Mouse (Mus musculus) liver, embryonic 14.5 days (tissue): ENCODE data around the gene Ttc17. TPM values are rescaled to one million over a fixed set of nuclear protein-coding genes. Genes with fewer than 3 reads are reported as not detected.
"Not testable (repeated sequence)": the region's sequence is repeated elsewhere in the genome, so short reads cannot be mapped to it uniquely, and the experiment has no call there.

Experiments used
- ATAC-seq: fragments of 200-750 bp; cut with Nextera tagmentation; 2 replicates; pipeline ENCODE4 v1.8.0; 2017; ENCODE audit warnings: moderate number of reproducible peaks, mild to moderate bottlenecking, moderate library complexity; ENCODE audit not compliant: insufficient read depth
- DNase-seq, 3 experiments: peaks; one replicate each; pipeline ENCODE4 v3.0.0-alpha.2; 2012 to 2013; ENCODE audit warnings: low read depth in 3 of 3, low spot score in 3 of 3
- H3K27ac ChIP-seq: fragments of 300-500 bp; sonication (generic); 2 replicates; pipeline ENCODE4 v1.5.1; 2014; ENCODE audit warnings: moderate library complexity, mild to moderate bottlenecking, control low read depth, inconsistent platforms
- H3K27me3 ChIP-seq: fragments of 300-500 bp; sonication (generic); 2 replicates; pipeline ENCODE4 v1.6.1; 2014; ENCODE audit warnings: mild to moderate bottlenecking, low read length, moderate library complexity; ENCODE audit not compliant: control insufficient read depth, insufficient read depth
- H3K36me3 ChIP-seq: fragments of 300-500 bp; sonication (generic); replicated peaks from 2 replicates; pipeline ENCODE4 v1.6.1; 2014; ENCODE audit warnings: low read depth; ENCODE audit not compliant: control insufficient read depth, insufficient read depth
- H3K4me1 ChIP-seq, 2 experiments: fragments of 200-500 bp in 1 of 2; fragments of 300-500 bp in 1 of 2; sonication (generic) in 1 of 2; replicated peaks; 2 replicates each; pipeline ENCODE4 v1.6.1; 2012 to 2014; ENCODE audit warnings: antibody characterized with exemption in 1 of 2, inconsistent platforms in 1 of 2, low read length in 1 of 2; ENCODE audit not compliant: control insufficient read depth in 2 of 2, insufficient read depth in 2 of 2
- H3K4me2 ChIP-seq: fragments of 300-500 bp; sonication (generic); 2 replicates; pipeline ENCODE4 v1.6.1; 2014; ENCODE audit warnings: low read depth, mild to moderate bottlenecking, control low read depth, moderate library complexity
- H3K4me3 ChIP-seq, 2 experiments: fragments of 200-500 bp in 1 of 2; fragments of 300-500 bp in 1 of 2; sonication (generic) in 1 of 2; 2 replicates each; pipeline ENCODE4 v1.5.1; 2012 to 2014; ENCODE audit warnings: low read depth in 2 of 2, low read length in 2 of 2, mild to moderate bottlenecking in 2 of 2, control low read depth in 1 of 2, inconsistent platforms in 1 of 2, moderate library complexity in 1 of 2; ENCODE audit not compliant: insufficient read depth in 1 of 2
- H3K9ac ChIP-seq: fragments of 300-500 bp; sonication (generic); replicated peaks from 2 replicates; pipeline ENCODE4 v1.6.1; 2014; ENCODE audit warnings: mild to moderate bottlenecking, control low read depth, moderate library complexity
- H3K9me3 ChIP-seq: fragments of 300-500 bp; sonication (generic); 2 replicates; pipeline ENCODE4 v1.6.1; 2016; ENCODE audit warnings: low read length, mixed read lengths; ENCODE audit not compliant: control insufficient read depth
- CTCF ChIP-seq: IDR thresholded peaks from 2 replicates; pipeline ENCODE4 v1.5.1; 2016; ENCODE audit warnings: antibody characterized with exemption, low read depth, control low read depth
- EP300 ChIP-seq: IDR thresholded peaks from 2 replicates; pipeline ENCODE4 v1.6.1; 2016; ENCODE audit warnings: antibody characterized with exemption, low read depth
- WGBS: fragments of 180-500 bp; shearing (Covaris S2); extraction: QIAGEN DNeasy Blood & Tissue Kit; methylation state at CpG from one replicate; pipeline ENCODE4 v1.1.7; 2014; ENCODE audit not compliant: insufficient replicate concordance; 5-methylcytosine and 5-hydroxymethylcytosine counted together
- polyA plus RNA-seq, 2 experiments: library from polyadenylated mRNA; depleted of rRNA in 1 of 2; stranded (reverse) in 1 of 2; unstranded in 1 of 2; fragments of >200 nt; fragmentation: Nextera tagmentation in 1 of 2; extraction: Ambion mirVana in 1 of 2; gene quantifications; 2 replicates each; pipeline versions ENCODE4 v1.2.1 to v1.2.3; 2012 to 2014

Gene Ttc17
- polyA plus RNA-seq, 2 experiments: 3.6 to 5.1 TPM

- DNase-seq: no peak
- no peaks in the 10 kb centered on the region for H3K27me3 ChIP-seq
- ATAC-seq: no peak
- TF ChIP-seq CTCF (no peak), EP300 (no peak)
- H3K4me2 ChIP-seq: no peak overlapping the region
- 64% methylated on average over 5 of the region's 5 CpGs for WGBS
- H3K36me3 ChIP-seq: no peaks in the 10 kb centered on the region
- H3K4me3 ChIP-seq: no peak overlapping the region
- H3K27ac ChIP-seq: no peak overlapping the region
- H3K9me3 ChIP-seq: no peaks in the 10 kb centered on the region
- H3K4me1 ChIP-seq: no peaks in the 10 kb centered on the region; a peak in 3 of 4 replicates
- no peak overlapping the region for H3K9ac ChIP-seq
Measured at GRCm38 (mm10) chr2:94397453-94397852, 9.0 kb downstream of the Ttc17 start.

- Histone ChIP-seq H3K9ac (no peak overlapping the region), H3K27ac (no peak overlapping the region), H3K27me3 (no peaks in the 10 kb centered on the region), H3K4me2 (no peak overlapping the region), H3K4me1 (no peaks in the 10 kb centered on the region; a peak in 2 of 4 replicates), H3K4me3 (no peak overlapping the region), H3K36me3 (no peaks in the 10 kb centered on the region), H3K9me3 (no peaks in the 10 kb centered on the region)
- WGBS: 61% methylated on average over 5 of the region's 5 CpGs
- no peak for ATAC-seq
- no peak for DNase-seq
- TF ChIP-seq EP300: no peak
- TF ChIP-seq CTCF: no peak
Measured at GRCm38 (mm10) chr2:94396325-94396724, 10.2 kb downstream of the Ttc17 start.

GRCm38 (mm10) chr2:94391127-94391526 lies 15.4 kb downstream of the Ttc17 start:
- H3K4me1 ChIP-seq, ATAC-seq, H3K4me3 ChIP-seq, DNase-seq, H3K9ac ChIP-seq, H3K27ac ChIP-seq, H3K4me2 ChIP-seq, H3K36me3 ChIP-seq, H3K9me3 ChIP-seq, H3K27me3 ChIP-seq: not testable (repeated sequence)
- 85% methylated on average over 10 of the region's 12 CpGs for WGBS

- DNase-seq (no peak), ATAC-seq (no peak)
- Histone ChIP-seq H3K9ac (no peak overlapping the region), H3K27me3 (no peaks in the 10 kb centered on the region), H3K4me3 (no peak overlapping the region), H3K4me2 (no peak overlapping the region), H3K27ac (no peak overlapping the region), H3K4me1 (no peaks in the 10 kb centered on the region), H3K36me3 (no peaks in the 10 kb centered on the region), H3K9me3 (no peaks in the 10 kb centered on the region)
- TF ChIP-seq CTCF: no peak
- TF ChIP-seq EP300: no peak
- 34% methylated on average over 9 of the region's 9 CpGs for WGBS
Measured at GRCm38 (mm10) chr2:94389000-94389399, 17.5 kb downstream of the Ttc17 start.

- Histone ChIP-seq H3K36me3 (0 out of 2 replicates have a peak, but pooled peaks cover 3% of the 10 kb centered on the region), H3K4me1 (no peaks in the 10 kb centered on the region), H3K4me3 (no peak overlapping the region), H3K9me3 (no peaks in the 10 kb centered on the region), H3K27ac (no peak overlapping the region), H3K27me3 (no peaks in the 10 kb centered on the region), H3K4me2 (no peak overlapping the region), H3K9ac (no peak overlapping the region)
- 81% methylated on average over 5 of the region's 5 CpGs for WGBS
- TF ChIP-seq EP300 (no peak), CTCF (no peak)
- DNase-seq (no peak), ATAC-seq (no peak)
Measured at GRCm38 (mm10) chr2:94387846-94388245, 18.6 kb downstream of the Ttc17 start.

DNA sequence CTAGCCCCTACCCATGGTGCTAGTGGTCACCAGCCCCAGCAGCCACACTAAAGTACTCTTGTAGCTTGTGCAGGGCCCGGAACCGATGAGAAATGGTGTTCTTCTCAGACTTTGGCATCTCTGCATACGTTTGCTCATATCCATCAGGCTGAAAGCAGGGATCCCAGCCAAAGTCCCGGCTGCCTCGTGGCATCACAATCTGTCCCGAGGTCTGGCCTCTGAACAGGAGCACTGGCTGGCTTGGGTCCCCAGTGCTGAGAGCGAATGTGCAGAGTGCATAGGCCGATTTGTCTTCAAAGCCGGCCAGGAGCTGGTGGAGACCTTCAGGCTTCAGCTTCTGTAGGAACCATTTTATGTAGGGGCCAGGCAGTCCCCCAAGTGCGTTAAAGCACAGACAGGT lies 22.0 kb downstream of the Ttc17 start:
- not testable (repeated sequence) for H3K9ac ChIP-seq, H3K4me1 ChIP-seq, H3K4me2 ChIP-seq, H3K27ac ChIP-seq, ATAC-seq, H3K9me3 ChIP-seq, H3K36me3 ChIP-seq, DNase-seq, H3K4me3 ChIP-seq, H3K27me3 ChIP-seq
- WGBS: 81% methylated on average over 10 of the region's 10 CpGs
